Mouse (Mus musculus): Measurements from ENCODE around the gene Nadsyn1.
A peak's percentile ranks its signal among the peaks of the same experiment; 100 is the strongest.

The Nadsyn1 gene

DNA sequence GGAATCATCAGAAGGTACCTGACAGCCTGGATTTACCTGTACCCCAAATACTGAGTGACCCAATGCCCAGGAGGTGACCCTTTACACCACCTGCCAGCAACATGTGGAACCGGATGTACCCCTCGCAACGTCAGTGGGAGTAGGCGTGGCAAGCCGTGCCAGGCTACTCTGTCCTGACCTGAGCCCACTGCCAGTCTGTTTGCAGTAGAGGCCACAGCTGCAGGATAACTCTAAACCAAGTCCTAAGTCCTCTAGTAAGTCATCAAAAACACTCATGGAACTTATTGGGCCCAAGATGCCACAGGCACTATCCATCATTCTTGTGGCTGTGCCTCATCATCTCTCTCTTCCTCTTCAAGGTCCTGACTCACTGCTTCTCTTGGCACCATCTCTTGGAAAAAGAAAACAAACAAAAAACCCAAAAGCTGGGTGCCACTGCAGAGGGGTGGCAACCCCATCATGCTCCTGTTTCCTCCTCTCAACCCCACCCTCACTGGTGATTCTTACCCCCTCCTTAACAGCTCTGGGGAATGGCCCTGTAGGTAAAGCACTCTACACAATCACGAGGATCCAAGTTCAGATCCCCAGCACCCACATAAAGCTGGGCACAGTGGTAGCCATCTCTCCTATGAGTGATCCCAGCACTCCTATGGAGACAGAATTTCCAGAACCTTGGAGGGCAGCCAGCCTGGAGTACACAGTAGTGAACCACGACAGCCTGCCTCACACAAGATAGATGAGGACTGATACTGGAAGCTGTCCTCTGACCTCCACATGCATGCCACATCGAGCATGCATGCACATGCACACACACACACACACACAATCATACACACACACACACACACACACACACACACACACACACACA is 21.2 kb downstream of the Nadsyn1 start:
- no peak for DNase-seq (ENCODE audit: low read depth)

DNA sequence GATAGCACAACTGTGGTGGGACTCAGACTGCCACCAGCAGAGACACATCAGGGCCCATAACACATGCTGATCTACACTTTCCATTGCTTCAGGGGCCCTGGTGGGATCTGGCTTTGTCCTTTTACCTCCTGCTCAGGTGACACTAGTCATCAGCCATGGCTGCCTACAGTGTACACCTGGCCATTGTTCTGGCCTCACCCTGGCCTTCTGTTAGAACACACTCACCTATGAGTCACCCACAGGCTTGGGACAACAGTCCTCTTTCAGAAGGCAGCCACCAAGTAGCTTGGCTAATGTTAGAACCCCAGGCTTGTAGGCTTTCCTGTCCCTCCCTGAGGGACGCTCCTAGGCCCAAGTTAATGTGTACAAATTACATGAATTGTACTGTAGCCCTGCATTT is 21.9 kb downstream of the Nadsyn1 start:
- no peak for DNase-seq (ENCODE audit: low read depth)

DNA sequence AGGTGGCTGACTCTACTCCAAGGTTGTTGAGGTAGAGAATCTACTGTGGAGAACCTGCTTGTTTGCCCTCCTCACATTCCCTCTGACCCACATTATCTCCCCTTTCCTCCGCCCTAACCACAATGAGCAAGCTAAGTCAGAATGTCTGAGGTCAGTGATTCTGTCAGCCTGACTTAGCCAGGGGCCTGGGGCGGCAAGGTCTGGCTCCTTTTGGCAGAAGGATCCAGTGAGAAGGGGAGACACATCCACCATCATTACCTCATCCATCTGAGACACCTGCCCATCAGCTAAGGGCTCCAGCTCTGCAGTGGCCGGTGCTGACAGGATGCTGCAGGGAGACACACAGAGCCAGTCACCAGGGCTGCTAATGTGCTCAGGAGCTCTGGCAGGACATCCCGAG is 23.9 kb downstream of the Nadsyn1 start:
- no peak for DNase-seq (ENCODE audit: low read depth)

DNA sequence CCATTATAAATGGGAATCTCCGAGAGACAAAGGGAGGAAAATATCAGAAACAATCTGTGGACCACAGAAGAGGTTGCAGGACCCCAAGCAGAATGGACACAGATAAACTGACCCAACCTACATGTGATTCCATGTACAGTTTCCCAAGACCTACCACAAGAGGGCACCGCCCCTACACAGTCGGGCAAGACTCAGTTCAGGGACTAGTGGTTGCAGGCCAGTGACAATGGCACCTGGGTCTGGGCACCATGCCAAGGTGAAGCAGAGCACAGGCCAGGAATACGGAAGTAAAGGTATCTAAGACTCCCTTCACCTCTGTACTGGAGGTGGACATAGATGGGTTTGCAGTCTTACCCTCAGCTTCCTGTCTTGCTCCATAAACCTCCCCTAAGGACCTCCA is 29.5 kb downstream of the Nadsyn1 start:
- peak; percentile 56 for DNase-seq (ENCODE audit: low read depth)

DNA sequence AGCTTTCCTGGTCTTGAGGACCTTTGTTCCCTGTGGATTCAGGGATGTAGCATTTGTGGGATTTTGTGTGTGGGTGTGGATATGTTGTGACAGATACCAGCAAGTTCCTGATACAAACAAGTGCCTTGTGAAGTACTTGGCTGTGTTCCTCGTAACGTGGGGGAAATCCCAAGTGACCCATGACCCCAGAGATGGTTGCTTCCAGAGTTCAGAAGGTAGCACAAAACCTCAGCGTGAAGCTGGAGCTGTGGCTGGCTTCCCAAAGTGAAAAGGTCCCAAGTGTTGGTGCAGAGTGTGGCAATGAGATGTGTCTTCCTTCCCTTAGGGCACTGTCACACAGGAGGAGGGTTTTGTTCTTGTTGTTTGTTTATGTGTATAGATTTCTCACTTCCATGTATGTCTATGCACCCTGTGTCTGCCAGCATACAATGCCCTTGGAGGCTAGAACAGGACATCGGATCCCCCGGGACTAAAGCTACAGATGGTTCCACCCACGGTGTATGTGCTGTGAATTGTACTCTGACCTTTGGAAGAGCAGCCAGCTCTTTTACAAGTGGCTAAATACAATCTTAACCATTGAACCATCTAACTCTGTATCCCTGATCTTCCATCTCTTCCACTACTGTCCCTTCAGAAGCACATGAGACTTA is 30.2 kb downstream of the Nadsyn1 start:
- DNase-seq (ENCODE audit: low read depth), result no peak

DNA sequence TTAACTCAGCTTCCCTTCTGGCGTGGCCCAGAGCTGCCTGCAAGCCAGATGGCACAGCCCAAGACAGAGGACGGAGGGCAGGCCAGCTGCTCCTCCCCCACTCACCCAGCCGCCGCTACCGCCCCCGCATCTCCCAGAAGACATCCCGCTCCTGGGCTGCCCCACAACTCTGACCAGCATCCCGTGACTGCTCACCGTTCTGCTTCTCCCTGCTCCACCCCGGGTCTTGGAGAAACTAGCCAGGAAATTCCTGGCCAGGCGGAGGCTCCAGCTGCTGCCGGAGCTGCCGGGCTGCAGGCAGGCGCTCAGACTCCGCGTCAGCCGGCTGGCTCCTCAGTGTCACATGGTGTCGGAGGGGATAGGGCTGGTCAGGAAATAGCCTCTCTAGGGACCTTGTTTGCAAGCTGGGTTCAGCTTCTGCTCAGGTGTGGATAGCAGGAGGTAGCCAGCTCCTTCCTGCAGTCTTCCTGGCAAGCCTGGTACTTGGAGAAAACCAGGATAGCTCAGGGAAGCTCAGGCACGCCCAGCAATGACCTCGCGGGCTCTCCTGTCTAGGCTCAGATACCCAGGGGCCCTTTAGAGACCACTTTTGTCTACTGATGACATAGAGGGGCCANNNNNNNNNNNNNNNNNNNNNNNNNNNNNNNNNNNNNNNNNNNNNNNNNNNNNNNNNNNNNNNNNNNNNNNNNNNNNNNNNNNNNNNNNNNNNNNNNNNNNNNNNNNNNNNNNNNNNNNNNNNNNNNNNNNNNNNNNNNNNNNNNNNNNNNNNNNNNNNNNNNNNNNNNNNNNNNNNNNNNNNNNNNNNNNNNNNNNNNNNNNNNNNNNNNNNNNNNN is 38.4 kb downstream of the Nadsyn1 start, which contains the start of gene Mrgpre:
TSS of gene Mrgpre (minus strand) at position 505 of the 834 bp plus-strand sequence.
- DNase-seq (ENCODE audit: low read depth), result peak; percentile 61

DNA sequence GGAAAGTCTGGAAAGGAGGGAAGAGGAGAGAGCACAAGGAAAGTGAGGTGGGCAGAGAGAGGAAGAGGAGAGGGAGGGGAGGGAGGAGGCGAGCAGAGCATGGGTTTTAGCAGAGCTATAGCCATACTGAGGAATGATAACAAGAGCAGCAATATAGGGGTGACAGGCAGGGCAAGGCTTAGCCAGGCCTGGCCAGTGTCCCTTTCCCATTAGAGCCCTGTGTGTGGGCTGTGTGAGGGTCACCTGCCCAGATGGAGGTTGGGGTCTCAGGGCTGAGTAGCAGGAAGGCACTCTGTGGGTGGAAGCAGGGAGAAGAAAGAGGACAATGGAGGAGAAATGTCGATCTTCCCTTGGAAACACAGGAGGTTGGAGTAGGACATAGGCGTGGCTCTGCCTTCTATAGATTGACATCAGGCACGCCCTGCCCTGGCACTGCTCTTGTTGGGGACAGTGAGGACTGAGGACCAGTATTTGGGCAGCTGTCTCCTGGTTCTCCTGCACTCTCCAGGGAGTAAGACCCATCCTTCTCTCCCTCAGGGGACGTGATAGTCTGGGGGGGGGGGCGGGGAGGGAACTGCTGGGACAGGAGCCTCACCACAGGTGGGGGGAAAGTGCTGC is 39.2 kb downstream of the Nadsyn1 start:
- DNase-seq (ENCODE audit: low read depth), result peak; percentile 16

DNA sequence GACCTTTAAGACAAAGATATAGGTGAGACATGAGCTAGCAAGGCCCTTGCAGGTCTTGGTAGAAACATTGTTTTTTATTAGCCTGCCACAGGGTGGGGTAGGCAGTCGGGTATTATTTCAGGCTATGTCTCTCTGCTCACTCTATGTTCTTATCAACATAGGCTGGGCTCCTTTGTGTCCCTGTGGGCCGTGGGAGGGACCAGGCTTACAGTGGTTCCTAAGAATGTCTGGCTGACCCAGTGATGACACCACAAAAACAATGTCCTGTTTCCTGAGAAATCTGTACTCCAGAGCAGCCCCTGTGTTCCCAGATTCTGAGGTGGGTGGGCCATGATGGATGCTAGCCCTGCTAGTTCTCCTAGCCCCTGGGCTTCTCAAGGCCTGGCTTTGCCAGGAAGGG is 45.3 kb downstream of the Nadsyn1 start:
- DNase-seq (ENCODE audit: low read depth), result no peak

DNA sequence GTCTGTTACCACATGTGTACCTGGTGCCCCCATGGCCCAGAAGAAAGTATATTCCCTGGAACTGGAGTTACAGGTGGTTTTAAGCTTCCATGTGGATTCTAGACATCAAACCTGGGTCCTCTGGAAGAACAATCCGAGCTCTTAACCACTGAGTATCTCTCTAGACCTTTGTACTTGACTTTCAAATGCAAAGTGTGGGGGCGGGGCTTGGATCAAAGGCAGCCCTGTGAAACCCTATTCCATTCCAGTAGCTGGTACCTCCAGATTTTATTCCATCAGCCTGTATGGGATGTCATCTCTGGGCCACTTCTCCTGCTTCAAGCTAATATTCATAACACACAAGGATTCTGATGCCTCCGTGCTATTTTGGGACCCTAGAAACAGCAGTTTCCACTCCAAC is 46.5 kb downstream of the Nadsyn1 start:
- DNase-seq (ENCODE audit: low read depth), result no peak

DNA sequence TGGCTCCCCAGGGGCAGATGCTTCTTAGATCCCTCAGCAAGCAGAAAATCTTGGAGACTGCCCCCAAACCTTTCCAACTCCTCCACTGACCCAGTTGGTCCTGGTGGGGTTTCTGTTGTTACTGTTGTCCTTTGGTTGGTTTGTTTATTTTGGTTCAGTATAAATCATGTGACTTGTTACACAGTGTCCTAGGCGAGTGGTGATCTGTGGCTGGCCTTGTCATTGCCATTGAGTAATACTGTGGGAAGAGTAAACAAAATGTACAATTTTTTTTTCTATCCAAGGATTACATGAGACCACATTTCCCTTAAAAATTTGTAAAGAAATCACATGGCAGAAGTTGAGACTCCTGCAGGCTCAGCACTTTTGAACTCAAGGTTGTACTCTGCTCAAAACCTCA is 53.2 kb downstream of the Nadsyn1 start:
- no peak for DNase-seq (ENCODE audit: low read depth)

DNA sequence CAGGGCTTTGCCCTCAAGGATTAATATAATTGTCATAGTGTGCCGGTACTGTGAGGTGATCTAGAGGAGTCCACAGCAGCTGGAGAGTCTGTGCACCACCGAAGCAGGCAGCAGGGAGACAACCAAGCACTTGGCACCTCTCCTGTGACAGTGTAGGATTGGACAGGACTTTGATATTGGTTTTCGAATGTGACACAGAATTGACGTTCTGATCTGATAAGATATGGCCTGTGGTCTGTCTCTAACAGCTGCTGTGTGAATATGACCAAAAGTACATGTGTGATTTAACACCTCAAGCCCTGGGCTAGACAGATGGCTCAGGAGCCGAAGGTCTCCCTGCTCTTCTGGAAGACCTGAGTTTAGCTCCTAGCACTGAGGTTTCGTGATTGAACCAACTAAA is 54.4 kb downstream of the Nadsyn1 start:
- no peak for DNase-seq (ENCODE audit: low read depth)

DNA sequence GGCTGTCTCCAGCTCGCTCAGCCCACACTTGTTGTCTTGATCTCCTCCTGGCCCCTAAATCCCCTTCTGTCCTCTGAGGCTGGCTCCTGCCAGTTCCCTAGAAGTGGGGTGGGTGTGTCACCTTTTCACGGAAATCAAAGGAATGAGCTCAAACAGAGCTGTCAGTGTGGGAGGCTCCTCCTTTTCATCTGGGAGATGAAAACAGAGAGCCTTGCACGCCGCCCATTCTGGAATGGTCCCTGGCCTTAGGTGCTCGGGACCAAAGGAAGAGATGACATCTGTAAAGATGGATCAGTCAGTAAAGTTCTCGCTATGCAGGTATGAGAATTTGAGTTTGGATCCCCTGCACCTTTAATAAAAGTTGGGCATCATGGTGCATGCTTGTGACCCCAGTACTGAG is 55.8 kb downstream of the Nadsyn1 start, which contains the start of gene Mrgprg:
TSS of gene Mrgprg (minus strand) at position 101 of the 400 bp plus-strand sequence.
- DNase-seq (ENCODE audit: low read depth), result no peak

DNA sequence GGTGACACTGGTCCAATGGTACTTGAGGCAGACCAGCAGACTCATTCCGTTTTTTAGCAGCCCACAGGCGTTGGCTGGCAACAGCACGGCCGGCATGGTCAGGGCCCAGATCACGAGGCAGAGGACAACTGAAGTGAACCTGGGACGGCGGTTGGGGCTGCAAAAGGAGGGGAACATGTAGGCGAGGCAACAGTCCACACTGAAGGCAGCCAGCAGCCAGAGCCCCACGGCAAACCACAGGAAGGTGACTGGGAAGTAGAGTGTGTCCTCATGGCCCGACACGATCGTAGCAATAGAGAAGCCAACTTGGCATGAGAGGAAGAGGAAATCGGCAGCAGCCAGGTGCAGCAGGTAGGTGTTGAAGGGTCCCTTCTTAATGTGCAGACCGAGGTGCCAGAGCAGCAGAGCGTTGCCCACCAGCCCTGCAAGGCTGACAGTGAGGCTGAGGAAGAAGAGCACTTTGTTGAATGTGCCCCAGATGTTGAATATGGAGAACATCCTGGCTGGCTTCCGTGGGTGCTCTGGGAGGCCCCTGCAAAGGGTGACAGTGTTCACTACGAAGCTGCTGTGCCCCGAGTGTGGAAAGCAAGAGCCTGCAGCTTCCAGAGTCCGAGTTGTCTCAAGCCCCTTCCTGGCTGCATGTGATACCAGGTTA is 57.6 kb downstream of the Nadsyn1 start:
- no peak for DNase-seq (ENCODE audit: low read depth)

DNA sequence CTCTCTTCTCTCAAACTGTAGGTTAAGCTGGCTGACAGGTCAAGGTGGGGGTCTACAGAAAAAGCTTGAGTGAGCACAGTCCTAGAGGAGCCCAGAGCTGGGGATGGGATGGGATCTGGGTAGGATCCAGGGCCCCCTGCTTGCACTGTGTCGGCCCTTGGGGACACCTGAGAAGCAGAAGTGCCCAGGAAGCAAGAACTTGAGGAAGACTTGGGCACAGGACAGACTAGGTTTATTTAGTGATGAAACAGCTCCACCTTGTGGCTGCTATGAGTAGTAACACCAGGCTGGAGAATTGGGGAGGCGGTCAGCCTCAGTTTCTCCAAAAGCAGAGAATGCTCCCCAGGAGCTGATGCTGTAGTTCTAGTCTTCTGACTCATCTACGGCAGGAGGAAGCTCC is 58.9 kb downstream of the Nadsyn1 start:
- DNase-seq (ENCODE audit: low read depth), result peak; percentile 79

DNA sequence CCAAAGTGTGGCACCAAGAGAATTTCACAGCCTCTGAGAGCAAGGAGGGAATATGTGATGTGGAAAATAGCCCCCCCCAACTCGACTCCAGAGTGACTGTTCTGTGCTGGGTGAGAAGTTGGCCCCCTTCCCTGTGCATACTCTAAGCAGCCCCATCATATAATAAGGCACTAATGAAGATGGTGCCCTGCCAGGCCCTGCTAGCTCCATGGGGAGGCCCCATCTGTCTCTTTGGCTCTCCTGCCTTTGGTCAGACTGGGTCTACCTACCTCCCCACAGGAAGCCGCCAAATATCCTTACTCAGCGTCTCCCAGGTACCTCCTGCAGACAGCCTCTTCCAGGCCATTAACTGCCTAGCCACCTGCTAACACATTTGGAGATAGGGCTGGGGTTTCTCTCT is 63.7 kb downstream of the Nadsyn1 start:
- DNase-seq (ENCODE audit: low read depth), result no peak

DNA sequence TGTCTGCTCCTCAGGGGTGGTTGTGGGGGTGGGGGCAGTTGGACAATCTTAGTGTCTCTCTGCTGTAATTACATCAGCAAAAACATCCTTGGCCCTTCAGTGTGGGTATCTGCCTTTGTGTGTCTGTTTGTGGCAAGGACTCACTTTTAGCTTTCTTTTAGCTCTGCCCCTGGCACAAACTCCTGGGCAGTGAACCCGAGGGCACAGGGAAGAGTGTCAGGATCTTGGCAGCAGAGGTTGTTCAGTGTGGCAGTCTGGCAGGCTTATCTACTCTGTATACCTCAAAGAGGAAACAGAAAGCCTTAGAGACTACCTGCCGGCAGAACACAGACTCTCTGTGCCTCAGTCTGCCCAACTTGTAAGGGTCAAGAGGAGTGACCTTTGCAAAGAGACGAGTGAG is 65.0 kb downstream of the Nadsyn1 start:
- DNase-seq (ENCODE audit: low read depth), result no peak

DNA sequence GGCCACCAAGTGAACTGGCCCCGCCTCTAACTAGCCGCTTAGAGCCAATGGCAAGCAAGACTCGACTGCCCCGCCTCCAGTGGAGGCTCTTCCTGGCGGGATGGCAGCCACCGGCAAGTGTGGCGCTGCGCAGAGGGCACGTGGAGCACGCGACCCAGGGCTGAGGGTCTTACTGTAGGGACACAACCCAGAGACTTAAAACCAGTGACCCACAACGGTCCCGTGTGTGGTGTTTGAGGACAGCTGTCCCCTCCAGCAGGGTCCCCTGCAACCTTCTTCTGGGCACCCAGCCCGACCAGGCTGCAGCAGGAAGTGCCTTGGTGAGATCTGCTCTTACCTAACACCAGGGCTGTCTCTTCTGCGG is 65.6 kb downstream of the Nadsyn1 start:
- peak; percentile 93 for DNase-seq (ENCODE audit: low read depth)

DNA sequence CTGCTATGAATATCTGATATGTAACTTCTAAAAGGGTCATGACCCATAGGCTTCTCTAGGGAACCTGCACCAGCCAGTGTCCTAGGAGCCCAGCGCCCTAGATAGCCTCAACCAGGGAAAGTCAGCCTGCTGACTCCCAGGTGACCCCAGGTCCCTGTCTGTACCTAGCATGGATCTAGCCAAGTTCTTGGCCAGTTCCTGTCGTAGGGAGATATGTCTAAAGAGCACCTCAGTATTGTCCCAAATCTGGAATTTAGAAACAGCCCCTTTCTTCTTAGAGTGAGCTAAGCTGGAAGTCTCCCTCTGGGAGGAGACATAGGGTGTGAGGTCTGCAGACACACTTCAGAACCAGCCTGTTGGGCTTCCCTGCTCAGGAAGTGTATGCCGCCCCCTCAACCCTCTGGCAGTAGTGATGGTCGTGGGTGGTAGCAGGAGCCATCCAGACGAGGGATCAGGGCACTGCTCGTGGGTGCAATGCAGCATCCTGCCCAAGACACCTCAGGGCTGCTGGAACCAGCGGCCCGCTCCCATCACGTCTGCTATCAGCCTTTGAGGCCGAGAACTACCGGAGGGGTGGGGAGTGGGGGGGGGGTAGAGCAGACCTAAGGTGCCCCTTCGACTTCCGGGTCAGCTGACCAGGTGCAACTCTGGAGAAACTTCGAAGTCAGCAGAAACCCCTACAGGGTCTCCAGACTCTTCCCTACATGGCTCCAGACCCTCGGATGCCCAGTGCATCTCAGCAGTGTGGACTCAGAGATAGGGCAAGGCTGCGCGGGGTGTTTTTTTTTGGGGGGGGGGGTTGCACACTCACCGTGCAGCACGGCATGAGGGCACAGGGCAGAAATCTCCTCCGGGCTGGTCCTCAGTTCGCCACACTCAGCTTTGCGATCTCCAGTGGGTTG is 66.3 kb downstream of the Nadsyn1 start, which contains the start of gene Osbpl5:
TSS of gene Osbpl5 (minus strand) at position 861 of the 902 bp plus-strand sequence.
- no peak for DNase-seq (ENCODE audit: low read depth)

DNA sequence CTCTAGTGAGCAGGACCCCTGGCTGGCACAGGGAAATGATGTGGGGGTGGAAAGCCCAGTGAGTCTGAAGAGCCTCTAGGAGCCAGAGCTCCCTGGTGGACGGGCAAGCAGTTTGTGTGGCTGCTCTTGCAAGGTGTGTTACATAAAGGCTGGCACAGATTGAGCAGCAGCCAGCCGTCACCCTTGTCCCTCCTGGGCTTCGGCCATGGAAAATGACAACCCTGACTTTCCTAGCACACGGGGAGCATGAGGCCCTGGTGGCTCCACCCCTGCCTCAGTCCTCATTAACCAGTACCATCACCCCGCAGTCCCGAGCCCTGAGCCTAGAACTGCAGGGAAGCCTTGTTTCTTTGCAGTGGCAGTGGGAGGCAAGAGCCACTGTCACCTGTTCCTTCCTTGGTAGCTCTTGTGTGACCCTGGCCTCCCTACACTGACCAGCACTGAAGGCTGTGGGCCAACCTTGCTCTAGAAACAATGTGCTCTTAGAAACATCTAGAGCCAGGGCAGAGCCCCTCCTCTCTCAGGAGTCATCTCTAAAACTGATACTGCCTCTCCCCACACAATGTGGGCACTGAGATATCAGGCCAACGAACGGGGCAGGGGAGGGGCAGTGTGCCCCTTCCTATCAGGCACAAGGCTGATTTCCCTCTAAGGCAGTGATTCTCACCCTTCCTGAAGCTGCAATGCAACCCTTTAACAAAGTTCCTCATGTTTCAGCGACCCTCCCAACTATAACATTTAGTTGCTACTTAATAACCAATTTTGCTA is 67.1 kb downstream of the Nadsyn1 start:
- DNase-seq (ENCODE audit: low read depth), result no peak
